Mouse (Mus musculus) heart, embryonic 16.5 days (tissue): ENCODE data around the gene Fam173a. TPM values are rescaled to one million over a fixed set of nuclear protein-coding genes. Genes with fewer than 3 reads are reported as not detected.

Source experiments
- ATAC-seq: fragments of 200-750 bp; cut with Nextera tagmentation; replicated peaks from 2 replicates; pipeline ENCODE4 v1.8.0; 2017; ENCODE audit warnings: moderate number of reproducible peaks; ENCODE audit not compliant: insufficient read depth, low FRiP score; ENCODE audit errors: extremely low read depth
- H3K27ac ChIP-seq: fragments of 300-500 bp; sonication (generic); 2 replicates; pipeline ENCODE4 v1.5.1; 2014; ENCODE audit warnings: mild to moderate bottlenecking, low read length, control low read depth, moderate library complexity
- H3K27me3 ChIP-seq: fragments of 300-500 bp; sonication (generic); 2 replicates; pipeline ENCODE4 v1.6.1; 2014; ENCODE audit warnings: low read length, mixed read lengths; ENCODE audit not compliant: control insufficient read depth, insufficient read depth
- H3K36me3 ChIP-seq: fragments of 300-500 bp; sonication (generic); 2 replicates; pipeline ENCODE4 v1.6.1; 2014; ENCODE audit not compliant: control insufficient read depth, insufficient read depth
- H3K4me1 ChIP-seq: fragments of 300-500 bp; sonication (generic); 2 replicates; pipeline ENCODE4 v1.6.1; 2014; ENCODE audit warnings: low read length, mixed read lengths; ENCODE audit not compliant: control insufficient read depth, insufficient read depth
- H3K4me2 ChIP-seq: fragments of 300-500 bp; sonication (generic); 2 replicates; pipeline ENCODE4 v1.6.1; 2014; ENCODE audit warnings: low read depth, mild to moderate bottlenecking, control low read depth, low read length
- H3K4me3 ChIP-seq: fragments of 300-500 bp; sonication (generic); 2 replicates; pipeline ENCODE4 v1.5.1; 2014; ENCODE audit warnings: mild to moderate bottlenecking, control low read depth, low read length
- H3K9ac ChIP-seq: fragments of 300-500 bp; sonication (generic); 2 replicates; pipeline ENCODE4 v1.6.1; 2014; ENCODE audit warnings: low read length, control low read depth
- H3K9me3 ChIP-seq: fragments of 300-500 bp; sonication (generic); replicated peaks from 2 replicates; pipeline ENCODE4 v1.6.1; 2016; ENCODE audit warnings: low read length; ENCODE audit not compliant: control insufficient read depth
- WGBS: fragments of 180-500 bp; shearing (Covaris S2); extraction: QIAGEN DNeasy Blood & Tissue Kit; methylation state at CpG from one replicate; pipeline ENCODE4 v1.1.7; 2014; 5-methylcytosine and 5-hydroxymethylcytosine counted together
- polyA plus RNA-seq: library from polyadenylated mRNA; unstranded; fragments of >200 nt; fragmentation: Nextera tagmentation; extraction: Ambion mirVana; gene quantifications from 2 replicates; pipeline ENCODE4 v1.2.1, GENCODE M21; 2015

Fam173a gene
- polyA plus RNA-seq, 1 experiment from 2014 or later, result 65.1 TPM

DNA sequence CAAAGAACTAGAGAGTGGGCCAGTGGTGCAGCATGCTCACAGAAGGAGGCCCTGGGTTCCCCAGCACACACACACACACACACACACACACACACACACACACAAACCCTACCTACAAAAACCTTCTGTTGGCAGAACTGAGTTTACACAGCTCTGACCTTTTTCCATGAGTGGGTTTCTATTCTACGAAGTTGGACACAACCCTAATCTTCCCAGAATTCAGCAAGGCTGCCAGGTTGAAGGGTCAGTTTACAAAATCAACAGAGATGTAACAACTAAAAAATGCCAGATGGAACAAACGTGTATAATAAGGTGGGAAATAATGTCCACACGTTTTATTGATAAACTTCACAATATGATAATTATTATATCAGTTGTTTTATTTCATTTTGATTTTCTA lies 35.0 kb downstream of the Fam173a start:
- Histone ChIP-seq H3K9me3 (no peaks in the 10 kb centered on the region), H3K4me3 (no peak overlapping the region), H3K27me3 (0 out of 2 replicates have a peak, but pooled peaks cover 2% of the 10 kb centered on the region), H3K9ac (no peak overlapping the region), H3K4me1 (no peaks in the 10 kb centered on the region), H3K27ac (no peak overlapping the region), H3K4me2 (no peak overlapping the region), H3K36me3 (no peaks in the 10 kb centered on the region)
- no peak for ATAC-seq
- WGBS, result 52% methylated on average over 3 of the region's 3 CpGs

DNA sequence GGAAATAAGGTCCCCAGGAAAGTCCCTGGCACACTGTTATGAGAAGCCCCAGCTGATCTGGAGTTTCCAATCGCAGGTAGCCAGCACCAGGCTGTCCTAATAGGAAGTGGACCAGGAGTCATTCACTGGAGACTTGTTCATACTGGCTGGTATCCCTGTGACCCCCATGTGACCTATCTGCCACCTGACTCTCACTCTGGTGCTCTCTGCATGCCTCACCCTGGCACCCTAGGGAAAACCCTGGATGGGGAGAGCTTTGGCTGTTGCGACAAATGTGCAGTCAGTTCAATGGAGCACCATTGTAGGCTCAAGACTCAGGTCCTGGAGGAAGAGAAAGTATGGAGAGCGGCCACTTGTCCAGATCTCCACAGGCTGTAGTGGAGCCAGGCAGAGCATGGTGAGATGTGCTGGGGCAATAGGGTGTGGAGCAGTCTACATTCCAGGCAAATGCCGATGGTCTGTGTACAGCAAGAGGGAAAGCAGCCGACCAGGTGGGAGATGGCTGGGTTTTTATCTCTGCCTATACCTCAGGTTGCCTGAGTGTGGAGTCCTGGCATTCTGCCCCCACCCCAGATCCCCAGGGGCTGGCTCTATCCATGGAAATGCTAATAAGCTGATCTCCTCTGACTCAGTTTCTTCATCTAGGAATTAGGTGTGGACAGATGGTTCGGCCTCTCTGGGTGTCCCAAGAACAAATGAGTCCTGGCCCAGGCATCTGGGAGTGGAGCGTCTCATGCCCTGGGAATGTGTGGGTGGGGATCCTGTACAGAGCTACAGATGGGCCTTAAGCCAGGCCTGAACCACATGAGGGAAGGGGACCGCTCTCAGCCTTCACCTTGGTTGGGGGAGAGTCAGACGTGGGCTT lies 36.1 kb downstream of the Fam173a start:
- Histone ChIP-seq H3K9ac (no peak overlapping the region), H3K4me1 (no peaks in the 10 kb centered on the region), H3K36me3 (no peaks in the 10 kb centered on the region), H3K27ac (no peak overlapping the region), H3K9me3 (no peaks in the 10 kb centered on the region), H3K27me3 (0 out of 2 replicates have a peak, but pooled peaks cover 2% of the 10 kb centered on the region), H3K4me2 (no peak overlapping the region), H3K4me3 (no peak overlapping the region)
- 56% methylated on average over 9 of the region's 9 CpGs for WGBS
- no peak for ATAC-seq

DNA sequence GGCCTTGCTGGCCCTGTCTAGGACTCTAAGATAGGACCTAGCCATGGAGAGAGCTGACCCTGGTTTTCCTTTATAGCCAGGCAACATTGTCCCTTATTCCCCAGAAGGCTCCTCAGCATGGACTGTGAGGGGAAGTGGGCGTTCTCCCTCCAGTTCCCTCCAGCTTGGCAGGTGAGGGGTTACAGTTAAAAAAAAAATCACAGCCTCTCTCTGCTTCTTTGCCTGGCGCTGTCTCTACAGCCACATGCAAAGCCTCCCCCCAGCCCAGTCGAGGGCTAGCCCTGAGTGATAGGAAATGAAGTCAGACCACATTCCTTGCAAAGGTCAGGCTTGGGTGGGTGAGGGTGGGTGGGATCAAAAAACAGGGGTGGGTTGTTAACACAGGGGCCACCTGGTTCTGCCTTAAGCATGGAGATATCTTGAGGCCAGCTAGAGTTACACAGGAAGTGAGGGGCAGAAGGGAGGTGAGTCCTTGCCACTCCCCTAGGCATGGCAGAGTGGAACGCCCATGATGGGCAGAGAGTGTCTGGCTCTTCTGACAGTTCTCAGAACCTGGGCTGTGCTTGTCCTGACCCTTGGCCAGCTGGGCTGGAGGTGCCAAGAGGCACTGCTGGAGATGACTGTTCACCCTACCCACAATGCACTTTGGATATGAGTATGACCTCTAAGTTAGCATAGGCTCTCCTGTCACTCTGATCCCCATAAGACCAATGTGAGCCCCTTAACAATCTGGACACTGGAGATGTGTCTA lies 36.9 kb downstream of the Fam173a start:
- 37% methylated on average over 4 of the region's 4 CpGs for WGBS
- no peak overlapping the region for H3K9ac ChIP-seq

DNA sequence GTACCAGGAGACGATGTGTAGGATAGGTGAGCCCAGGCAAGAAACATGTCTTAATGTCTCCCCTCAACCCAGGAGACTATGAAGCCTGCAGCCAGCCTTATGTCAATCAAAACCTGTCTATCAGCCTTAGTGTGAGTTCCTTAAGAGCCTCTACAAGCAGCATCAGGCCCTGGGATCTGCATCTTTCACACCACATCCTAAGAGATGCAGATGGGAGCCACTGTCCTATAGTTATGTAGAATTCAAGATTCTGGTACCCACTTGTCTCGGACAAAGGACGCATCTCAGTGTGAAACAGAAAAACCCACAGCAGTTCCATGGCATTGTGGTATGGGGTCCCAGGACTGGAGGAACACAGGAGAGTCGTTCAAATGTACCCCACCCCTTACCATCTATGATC lies 37.6 kb downstream of the Fam173a start:
- Histone ChIP-seq H3K36me3 (no peaks in the 10 kb centered on the region), H3K4me3 (no peak overlapping the region), H3K9me3 (no peaks in the 10 kb centered on the region), H3K4me2 (no peak overlapping the region), H3K27ac (no peak overlapping the region), H3K4me1 (0 out of 2 replicates have a peak, but pooled peaks cover 4% of the 10 kb centered on the region), H3K27me3 (0 out of 2 replicates have a peak, but pooled peaks cover 2% of the 10 kb centered on the region), H3K9ac (no peak overlapping the region)
- no peak for ATAC-seq
- WGBS, result 76% methylated on average over 4 of the region's 4 CpGs

More for the DNA sequence above, 36.9 kb downstream of the Fam173a start:
- no peak overlapping the region for H3K4me2 ChIP-seq
- no peaks in the 10 kb centered on the region for H3K36me3 ChIP-seq
- 0 out of 2 replicates have a peak, but pooled peaks have one; percentile 12 for ATAC-seq
- H3K27ac ChIP-seq, result no peak overlapping the region
- H3K4me1 ChIP-seq, result 0 out of 2 replicates have a peak, but pooled peaks cover 4% of the 10 kb centered on the region
- no peaks in the 10 kb centered on the region for H3K9me3 ChIP-seq
- 0 out of 2 replicates have a peak, but pooled peaks cover 2% of the 10 kb centered on the region for H3K27me3 ChIP-seq
- no peak overlapping the region for H3K4me3 ChIP-seq

DNA sequence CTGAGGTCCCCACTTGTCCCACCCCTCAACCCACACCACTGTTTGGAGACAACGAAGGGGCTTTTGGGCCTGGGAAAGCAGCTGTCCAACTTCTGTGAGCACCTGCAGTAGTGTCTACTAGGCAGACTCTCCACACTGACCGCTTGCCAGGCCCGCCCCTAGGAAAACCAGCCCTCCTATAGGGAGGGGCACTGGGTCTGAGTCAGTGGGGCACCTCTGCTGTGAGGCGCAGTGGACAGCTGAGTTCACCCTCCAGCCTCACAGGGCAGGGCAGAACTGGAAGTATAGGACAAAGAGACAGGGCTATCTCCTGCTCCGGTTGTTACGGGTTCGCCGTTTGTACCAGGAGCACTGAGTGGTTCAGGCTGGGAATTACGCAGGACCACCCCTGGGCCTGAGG lies 38.5 kb downstream of the Fam173a start, which contains the start of gene Msln:
Gene Msln, minus strand, starts transcription at position 138 of the 400 bp plus-strand sequence.
- no peaks in the 10 kb centered on the region for H3K9me3 ChIP-seq
- no peak within 1 kb of the TSS for H3K4me2 ChIP-seq
- no peak within 1 kb of the TSS for H3K27ac ChIP-seq
- H3K9ac ChIP-seq, result no peak within 1 kb of the TSS
- no peak for ATAC-seq
- 0 out of 2 replicates have a peak, but pooled peaks cover 4% of the 10 kb centered on the region for H3K4me1 ChIP-seq
- H3K4me3 ChIP-seq, result no peak within 1 kb of the TSS
- WGBS, result 76% methylated on average over 9 of the region's 9 CpGs
- no peaks in the 10 kb centered on the region for H3K36me3 ChIP-seq
- H3K27me3 ChIP-seq, result no peaks in the 10 kb centered on the region

DNA sequence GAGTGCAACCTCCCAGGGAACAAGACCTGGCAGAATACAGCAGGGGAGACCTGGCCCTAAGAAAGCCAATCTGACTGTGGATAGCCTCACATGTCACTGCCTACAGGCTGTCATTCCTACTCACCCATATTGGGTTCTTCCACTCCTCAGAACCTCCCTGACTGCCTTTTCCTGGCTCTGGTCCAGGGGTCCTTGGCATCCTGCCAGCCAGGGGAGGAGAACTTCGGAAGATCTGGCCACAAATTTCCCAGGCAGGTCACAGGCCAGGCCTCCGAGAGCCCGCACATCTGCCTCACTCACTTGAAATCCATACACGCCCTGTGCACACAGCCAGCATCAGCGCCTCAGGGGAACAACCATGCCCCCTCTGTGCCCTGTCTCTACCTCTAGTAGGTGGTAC lies 41.3 kb downstream of the Fam173a start:
- WGBS, result 17% methylated on average over 5 of the region's 5 CpGs
- no peak overlapping the region for H3K27ac ChIP-seq
- 0 out of 2 replicates have a peak, but pooled peaks cover 4% of the 10 kb centered on the region for H3K4me1 ChIP-seq

DNA sequence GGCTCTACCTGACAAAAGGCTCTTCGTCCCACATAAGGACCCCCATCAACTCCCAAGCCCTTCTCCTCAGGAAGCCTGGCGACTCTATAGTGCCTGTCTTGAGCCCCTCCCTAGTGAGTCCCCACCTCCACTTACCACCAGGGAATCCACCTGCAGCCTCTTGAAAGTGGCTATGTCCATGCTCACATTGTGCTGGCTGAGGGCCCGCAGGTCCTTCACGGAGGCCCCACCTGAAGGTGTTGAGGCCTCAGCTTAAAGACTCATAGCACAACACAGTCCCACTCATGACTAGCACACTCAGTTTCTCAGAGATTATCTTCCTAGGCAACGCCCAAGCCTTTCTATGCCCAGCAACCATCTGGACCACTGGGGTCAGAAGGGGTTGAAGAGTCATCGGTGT lies 43.4 kb downstream of the Fam173a start:
- 0 out of 2 replicates have a peak, but pooled peaks cover 4% of the 10 kb centered on the region for H3K4me1 ChIP-seq
- no peaks in the 10 kb centered on the region for H3K36me3 ChIP-seq
- no peaks in the 10 kb centered on the region for H3K9me3 ChIP-seq
- H3K4me2 ChIP-seq, result no peak overlapping the region
- WGBS, result 73% methylated on average over 6 of the region's 6 CpGs
- H3K27me3 ChIP-seq, result no peaks in the 10 kb centered on the region
- H3K27ac ChIP-seq, result no peak overlapping the region
- no peak for ATAC-seq
- H3K9ac ChIP-seq, result no peak overlapping the region
- H3K4me3 ChIP-seq, result no peak overlapping the region

More for the DNA sequence above, 41.3 kb downstream of the Fam173a start:
- Histone ChIP-seq H3K9me3 (no peaks in the 10 kb centered on the region), H3K27me3 (no peaks in the 10 kb centered on the region), H3K4me3 (no peak overlapping the region), H3K36me3 (no peaks in the 10 kb centered on the region), H3K4me2 (no peak overlapping the region), H3K9ac (no peak overlapping the region)
- no peak for ATAC-seq

DNA sequence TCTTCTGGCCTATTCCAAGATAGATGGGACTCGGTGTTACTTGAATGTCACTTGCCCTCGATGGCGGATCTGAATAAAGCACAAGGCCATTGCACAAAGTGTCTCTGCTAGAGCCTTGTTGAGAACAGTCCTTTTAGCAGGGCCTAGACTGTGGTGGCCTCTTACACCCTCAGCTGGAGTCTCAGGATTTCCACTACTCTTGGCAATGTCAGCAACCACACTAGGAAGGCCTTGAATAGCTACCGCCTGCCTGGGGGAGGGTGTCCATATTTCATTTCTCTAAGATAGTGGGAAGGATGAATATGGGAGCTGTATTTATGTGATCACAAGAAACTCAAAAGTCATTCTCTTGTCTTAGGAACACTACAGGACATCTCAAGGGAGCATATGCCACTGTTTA lies 44.5 kb downstream of the Fam173a start:
- ATAC-seq, result no peak
- Histone ChIP-seq H3K36me3 (no peaks in the 10 kb centered on the region), H3K27me3 (no peaks in the 10 kb centered on the region), H3K4me3 (no peak overlapping the region), H3K4me2 (no peak overlapping the region), H3K27ac (no peak overlapping the region), H3K9me3 (no peaks in the 10 kb centered on the region), H3K4me1 (0 out of 2 replicates have a peak, but pooled peaks cover 4% of the 10 kb centered on the region), H3K9ac (no peak overlapping the region)
- 82% methylated on average over 4 of the region's 4 CpGs for WGBS
